Mouse (Mus musculus) liver, postnatal 0 days (tissue): ENCODE measurements around the gene Osgep. TPM values are rescaled to one million over a fixed set of nuclear protein-coding genes. Genes with fewer than 3 reads are reported as not detected.
"Not testable (repeated sequence)": the region's sequence is repeated elsewhere in the genome, so short reads cannot be mapped to it uniquely, and the experiment has no call there.

Experiments used
- ATAC-seq: fragments of 200-750 bp; cut with Nextera tagmentation; 2 replicates; pipeline ENCODE4 v1.8.0; 2017; ENCODE audit warnings: mild to moderate bottlenecking, moderate library complexity
- DNase-seq: peaks from one replicate; pipeline ENCODE4 v3.0.0-alpha.2; 2016
- H3K27ac ChIP-seq: fragments of 300-500 bp; sonication (generic); 2 replicates; pipeline ENCODE4 v1.5.1; 2014; ENCODE audit warnings: antibody characterized with exemption, moderate library complexity, mild to moderate bottlenecking, low read depth
- H3K27me3 ChIP-seq: fragments of 300-500 bp; sonication (generic); 2 replicates; pipeline ENCODE4 v1.6.1; 2014; ENCODE audit warnings: low read length, control low read depth, mixed read lengths; ENCODE audit not compliant: insufficient read depth
- H3K36me3 ChIP-seq: fragments of 300-500 bp; sonication (generic); replicated peaks from 2 replicates; pipeline ENCODE4 v1.6.1; 2014; ENCODE audit warnings: mild to moderate bottlenecking, control low read depth, low read length, moderate library complexity, mixed read lengths; ENCODE audit not compliant: insufficient read depth
- H3K4me1 ChIP-seq: fragments of 300-500 bp; sonication (generic); 2 replicates; pipeline ENCODE4 v1.6.1; 2014; ENCODE audit warnings: antibody characterized with exemption, mild to moderate bottlenecking, control low read depth; ENCODE audit not compliant: insufficient read depth
- H3K4me2 ChIP-seq: fragments of 300-500 bp; sonication (generic); 2 replicates; pipeline ENCODE4 v1.6.1; 2014; ENCODE audit warnings: low read depth, mild to moderate bottlenecking, low read length, moderate library complexity, mixed read lengths
- H3K4me3 ChIP-seq: fragments of 300-500 bp; sonication (generic); 2 replicates; pipeline ENCODE4 v1.5.1; 2014; ENCODE audit warnings: low read depth, low read length
- H3K9ac ChIP-seq: fragments of 300-500 bp; sonication (generic); replicated peaks from 2 replicates; pipeline ENCODE4 v1.6.1; 2014; ENCODE audit warnings: mild to moderate bottlenecking, moderate library complexity
- H3K9me3 ChIP-seq: fragments of 300-500 bp; sonication (generic); 2 replicates; pipeline ENCODE4 v1.6.1; 2016; ENCODE audit warnings: mild to moderate bottlenecking, control low read depth, low read length, mixed read lengths
- CTCF ChIP-seq: sonication (generic); IDR thresholded peaks from 2 replicates; pipeline ENCODE4 v1.5.1; 2016; ENCODE audit warnings: antibody characterized with exemption, low read depth
- EP300 ChIP-seq: IDR thresholded peaks from 2 replicates; pipeline ENCODE4 v1.6.1; 2016; ENCODE audit warnings: antibody characterized with exemption, low read depth, mild to moderate bottlenecking
- WGBS: fragments of 180-500 bp; shearing (Covaris S2); extraction: QIAGEN DNeasy Blood & Tissue Kit; methylation state at CpG from one replicate; pipeline ENCODE4 v1.1.7; 2014; ENCODE audit not compliant: insufficient replicate concordance; 5-methylcytosine and 5-hydroxymethylcytosine counted together
- polyA plus RNA-seq: library from polyadenylated mRNA; unstranded; fragments of >200 nt; fragmentation: Nextera tagmentation; extraction: Ambion mirVana; gene quantifications from 2 replicates; pipeline ENCODE4 v1.2.1, GENCODE M21; 2015

Gene Osgep
- polyA plus RNA-seq, 1 experiment from 2014 or later: 38.5 TPM

DNA sequence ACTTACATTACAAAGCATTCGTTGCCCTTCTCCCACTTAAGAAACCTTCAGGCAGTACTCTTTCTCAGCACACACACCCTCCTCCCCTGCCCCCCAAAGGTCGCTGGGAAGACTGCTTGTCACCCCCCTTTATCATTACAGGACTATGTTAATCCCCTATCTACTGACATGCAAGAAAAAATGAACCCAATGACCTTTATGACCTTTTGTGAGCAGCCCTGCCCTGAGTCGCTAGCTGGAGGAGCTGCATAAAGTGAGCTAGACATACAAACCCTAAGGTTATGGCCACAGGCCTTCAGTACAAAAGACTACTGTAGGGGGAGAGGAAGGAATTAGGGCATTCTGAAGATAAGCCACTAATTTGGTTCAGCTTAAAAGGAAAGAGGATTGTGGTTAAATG is 13.3 kb downstream of the Osgep start:
- H3K9me3 ChIP-seq: no peaks in the 10 kb centered on the region
- H3K36me3 ChIP-seq: peaks cover 25% of the 10 kb centered on the region
- no peak overlapping the region for H3K4me2 ChIP-seq
- H3K9ac ChIP-seq: no peak overlapping the region
- H3K4me1 ChIP-seq: no peaks in the 10 kb centered on the region
- DNase-seq (no peak), ATAC-seq (no peak)
- H3K4me3 ChIP-seq: no peak overlapping the region
- TF ChIP-seq CTCF: no peak
- no peak for TF ChIP-seq EP300
- 57% methylated on average over 3 of the region's 3 CpGs for WGBS
- H3K27me3 ChIP-seq: no peaks in the 10 kb centered on the region
- H3K27ac ChIP-seq: no peak overlapping the region

DNA sequence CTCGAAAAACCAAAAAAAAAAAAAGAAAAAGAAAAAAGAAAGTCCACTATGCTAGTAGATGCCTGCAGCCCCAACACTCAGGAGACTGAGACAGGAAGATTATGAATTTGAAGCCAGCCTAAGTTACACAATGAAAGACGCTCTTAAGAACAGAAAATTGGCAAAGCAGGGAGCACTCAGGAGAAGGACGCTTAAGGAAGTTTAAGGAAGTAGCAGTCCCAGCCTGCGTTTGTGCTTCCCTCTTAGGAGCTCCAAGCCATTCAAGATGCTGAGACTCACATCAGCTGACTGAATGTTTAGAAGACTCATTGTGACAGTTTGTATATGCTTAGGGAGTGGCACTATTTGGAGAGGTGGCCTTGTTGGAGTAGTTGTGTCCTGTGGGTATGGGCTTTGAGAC is 16.6 kb downstream of the Osgep start:
- 51% methylated on average over 4 of the region's 4 CpGs for WGBS
- Histone ChIP-seq H3K4me1 (peaks cover 8% of the 10 kb centered on the region), H3K27ac (no peak overlapping the region), H3K9me3 (no peaks in the 10 kb centered on the region), H3K36me3 (peaks cover 6% of the 10 kb centered on the region; the same call in 1 of the 2 replicates), H3K4me3 (no peak overlapping the region), H3K4me2 (no peak overlapping the region), H3K27me3 (no peaks in the 10 kb centered on the region), H3K9ac (no peak overlapping the region)
- no peak for TF ChIP-seq CTCF
- TF ChIP-seq EP300: no peak
- DNase-seq (no peak), ATAC-seq (no peak)

DNA sequence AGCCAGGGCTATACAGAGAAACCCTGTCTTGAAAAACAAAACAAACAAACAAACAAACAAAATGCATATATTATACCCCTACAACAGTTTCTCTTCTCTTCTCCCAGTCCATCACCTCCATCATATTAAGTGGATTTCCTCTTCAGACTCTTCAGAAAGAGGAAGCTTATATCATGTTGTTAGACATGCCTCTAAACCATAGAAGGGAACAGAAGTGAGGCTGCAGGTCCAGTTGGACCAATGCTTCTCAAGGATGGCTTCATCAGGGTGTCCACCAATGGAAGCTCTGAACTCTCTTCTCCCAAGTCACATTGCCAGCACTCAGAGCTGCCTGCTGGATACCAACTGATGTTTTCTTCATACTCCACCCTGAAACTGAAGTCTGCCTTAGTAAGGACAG is 19.4 kb downstream of the Osgep start:
- DNase-seq, H3K4me2 ChIP-seq, H3K9me3 ChIP-seq, H3K27ac ChIP-seq, H3K4me3 ChIP-seq, H3K36me3 ChIP-seq, H3K4me1 ChIP-seq, H3K9ac ChIP-seq, H3K27me3 ChIP-seq, ATAC-seq: not testable (repeated sequence)

DNA sequence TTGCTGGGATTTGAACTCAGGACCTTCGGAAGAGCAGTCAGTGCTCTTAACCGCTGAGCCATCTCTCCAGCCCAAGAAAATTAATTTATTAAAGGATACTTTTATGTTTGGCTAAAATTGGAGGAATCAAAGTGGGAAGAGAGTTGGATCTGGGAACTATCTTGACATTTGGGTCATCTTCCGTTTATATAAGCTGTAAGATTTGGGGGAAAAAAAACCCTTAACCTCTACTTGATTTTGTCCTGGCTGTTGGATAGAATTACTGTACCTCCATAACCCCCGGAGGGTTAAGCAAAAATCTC is 19.9 kb downstream of the Osgep start:
- TF ChIP-seq EP300: no peak
- 0 out of 2 replicates have a peak, but pooled peaks have one; percentile 6 for TF ChIP-seq CTCF
- no peak for ATAC-seq
- H3K27me3 ChIP-seq: no peaks in the 10 kb centered on the region

DNA sequence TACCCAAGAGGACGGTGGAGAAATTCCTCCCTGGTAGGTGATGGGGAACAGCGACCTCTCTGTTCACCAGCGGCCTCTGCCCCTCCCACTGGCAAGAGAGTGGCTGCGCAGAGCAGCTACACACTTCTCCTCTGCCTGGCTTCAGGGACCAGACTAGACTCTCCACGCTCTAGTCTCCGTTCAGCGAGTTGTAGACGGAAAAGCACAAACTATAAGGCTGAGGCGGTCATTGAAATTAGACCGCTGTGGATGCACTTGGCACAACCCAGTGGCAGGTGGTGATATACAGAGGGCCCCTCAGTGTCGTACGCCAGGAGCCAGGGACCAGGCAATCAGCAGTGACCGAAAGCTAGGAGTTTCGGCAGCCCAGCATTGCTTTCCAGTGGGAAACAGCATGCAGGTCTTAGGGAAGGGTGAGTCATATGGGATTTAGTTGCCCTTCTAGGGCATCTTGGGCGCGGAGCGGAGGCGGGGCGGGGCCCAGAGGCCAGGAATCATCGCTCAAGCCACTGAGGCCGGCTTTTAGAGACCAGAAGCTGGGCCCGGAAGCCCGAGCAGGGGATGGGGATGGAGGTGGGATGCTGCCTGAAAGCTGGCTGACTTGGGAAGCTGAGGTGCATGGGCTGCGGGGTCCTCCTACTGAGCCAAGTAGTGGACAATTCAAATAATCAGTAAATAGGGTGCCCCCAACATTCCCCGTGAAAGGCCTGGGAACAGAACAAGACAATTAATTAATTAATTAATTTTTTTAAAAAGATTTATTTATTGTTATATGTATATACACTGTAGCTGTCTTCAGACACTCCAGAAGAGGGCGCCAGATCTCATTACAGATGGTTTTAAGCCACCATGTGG is 20.5 kb downstream of the Osgep start:
- Histone ChIP-seq H3K9me3 (0 out of 2 replicates have a peak, but pooled peaks cover 3% of the 10 kb centered on the region), H3K27me3 (no peaks in the 10 kb centered on the region), H3K9ac (peak overlapping the region; percentile 48), H3K36me3 (no peaks in the 10 kb centered on the region), H3K4me3 (peak overlapping the region; percentile 54), H3K27ac (no peak overlapping the region), H3K4me2 (peak overlapping the region; percentile 76), H3K4me1 (peaks cover 8% of the 10 kb centered on the region)
- ATAC-seq (peak; percentile 79), DNase-seq (peak; percentile 53)
- TF ChIP-seq CTCF: peak; percentile 64
- TF ChIP-seq EP300: no peak
- WGBS: 9% methylated on average over 26 of the region's 26 CpGs

More for the DNA sequence above, 19.9 kb downstream of the Osgep start:
- peaks cover 8% of the 10 kb centered on the region for H3K4me1 ChIP-seq
- H3K27ac ChIP-seq: no peak overlapping the region
- no peak overlapping the region for H3K4me2 ChIP-seq
- no peak for DNase-seq
- H3K9me3 ChIP-seq: 0 out of 2 replicates have a peak, but pooled peaks cover 3% of the 10 kb centered on the region
- no peaks in the 10 kb centered on the region for H3K36me3 ChIP-seq
- H3K4me3 ChIP-seq: no peak overlapping the region
- H3K9ac ChIP-seq: no peak overlapping the region
- 80% methylated on average over 4 of the region's 4 CpGs for WGBS

DNA sequence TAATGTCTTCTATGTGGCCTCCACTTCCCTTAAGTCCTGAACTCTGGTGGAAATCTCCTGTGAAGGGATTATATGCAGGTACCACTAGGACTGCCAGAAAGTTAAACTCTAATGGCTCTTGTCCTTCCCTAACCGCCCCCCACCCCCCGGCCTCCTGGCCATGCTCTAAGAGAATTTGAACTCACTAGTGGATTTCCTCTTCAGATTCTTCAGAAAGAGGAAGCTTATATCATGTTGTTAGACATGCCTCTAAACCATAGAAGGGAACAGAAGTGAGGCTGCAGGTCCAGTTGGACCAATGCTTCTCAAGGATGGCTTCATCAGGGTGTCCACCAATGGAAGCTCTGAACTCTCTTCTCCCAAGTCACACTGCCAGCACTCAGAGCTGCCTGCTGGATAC is 26.7 kb downstream of the Osgep start:
- not testable (repeated sequence) for ATAC-seq, H3K36me3 ChIP-seq
- 49% methylated on average over 2 of the region's 2 CpGs for WGBS

More for the DNA sequence above, 26.7 kb downstream of the Osgep start:
- not testable (repeated sequence) for H3K27me3 ChIP-seq, H3K9me3 ChIP-seq, H3K27ac ChIP-seq, H3K9ac ChIP-seq, H3K4me3 ChIP-seq, H3K4me2 ChIP-seq, DNase-seq, H3K4me1 ChIP-seq
